Mouse (Mus musculus): Measurements from ENCODE around the gene Agl. TPM values are rescaled to one million over a fixed set of nuclear protein-coding genes. Genes with fewer than 3 reads are reported as not detected.
"Not testable (repeated sequence)": the region's sequence is repeated elsewhere in the genome, so short reads cannot be mapped to it uniquely, and the experiment has no call there.

Gene Agl
- polyA plus RNA-seq, 1 experiment from 2014 or later: 12.8 TPM

- TF ChIP-seq CTCF (IDR thresholded peaks at IDR 0.05; ENCODE audit: low read depth): 0 out of 2 replicates have a peak, but pooled peaks have one; percentile 5
- 89% methylated on average over 3 of the region's 3 CpGs for WGBS
- Histone ChIP-seq H3K27me3 (ENCODE audit: insufficient read depth, low read length) (no peaks in the 10 kb centered on the region), H3K27ac (no peak overlapping the region), H3K4me2 (ENCODE audit: low read length) (no peak overlapping the region), H3K9ac (ENCODE audit: low read depth, low read length) (no peak overlapping the region), H3K4me3 (replicated peaks; ENCODE audit: low read depth, low read length) (no peak overlapping the region), H3K9me3 (replicated peaks; ENCODE audit: low read length) (no peaks in the 10 kb centered on the region), H3K36me3 (ENCODE audit: insufficient read depth, low read length) (no peaks in the 10 kb centered on the region), H3K4me1 (replicated peaks; ENCODE audit: insufficient read depth, low read length) (no peaks in the 10 kb centered on the region)
- DNase-seq (ENCODE audit: low spot score): no peak
- ATAC-seq (replicated peaks; ENCODE audit: low FRiP score, low read depth): no peak
Observed at GRCm38 (mm10) chr3:116816674-116817215, 8.8 kb upstream of the Agl start.

GRCm38 (mm10) chr3:116815916-116816315 lies 8.0 kb upstream of the Agl start:
- DNase-seq (ENCODE audit: low spot score): no peak
- TF ChIP-seq CTCF (IDR thresholded peaks at IDR 0.05; ENCODE audit: low read depth): no peak
- no peaks in the 10 kb centered on the region for H3K27me3 ChIP-seq (ENCODE audit: insufficient read depth, low read length)
- no peak for ATAC-seq (replicated peaks; ENCODE audit: low FRiP score, low read depth)
- H3K4me3 ChIP-seq (replicated peaks; ENCODE audit: low read depth, low read length): no peak overlapping the region
- 66% methylated on average over 4 of the region's 4 CpGs for WGBS
- no peak overlapping the region for H3K27ac ChIP-seq
- H3K36me3 ChIP-seq (ENCODE audit: insufficient read depth, low read length): no peaks in the 10 kb centered on the region
- no peaks in the 10 kb centered on the region for H3K4me1 ChIP-seq (replicated peaks; ENCODE audit: insufficient read depth, low read length)
- no peak overlapping the region for H3K9ac ChIP-seq (ENCODE audit: low read depth, low read length)
- H3K9me3 ChIP-seq (replicated peaks; ENCODE audit: low read length): no peaks in the 10 kb centered on the region
- H3K4me2 ChIP-seq (ENCODE audit: low read length): no peak overlapping the region

GRCm38 (mm10) chr3:116815305-116815797 lies 7.4 kb upstream of the Agl start:
- no peak for DNase-seq (ENCODE audit: low spot score)
- Histone ChIP-seq H3K27me3 (ENCODE audit: insufficient read depth, low read length) (no peaks in the 10 kb centered on the region), H3K4me1 (replicated peaks; ENCODE audit: insufficient read depth, low read length) (no peaks in the 10 kb centered on the region), H3K4me2 (ENCODE audit: low read length) (no peak overlapping the region), H3K9ac (ENCODE audit: low read depth, low read length) (no peak overlapping the region), H3K36me3 (ENCODE audit: insufficient read depth, low read length) (no peaks in the 10 kb centered on the region), H3K9me3 (replicated peaks; ENCODE audit: low read length) (no peaks in the 10 kb centered on the region), H3K4me3 (replicated peaks; ENCODE audit: low read depth, low read length) (no peak overlapping the region), H3K27ac (no peak overlapping the region)
- 79% methylated on average over 6 of the region's 6 CpGs for WGBS
- no peak for ATAC-seq (replicated peaks; ENCODE audit: low FRiP score, low read depth)
- TF ChIP-seq CTCF (IDR thresholded peaks at IDR 0.05; ENCODE audit: low read depth): no peak

DNA sequence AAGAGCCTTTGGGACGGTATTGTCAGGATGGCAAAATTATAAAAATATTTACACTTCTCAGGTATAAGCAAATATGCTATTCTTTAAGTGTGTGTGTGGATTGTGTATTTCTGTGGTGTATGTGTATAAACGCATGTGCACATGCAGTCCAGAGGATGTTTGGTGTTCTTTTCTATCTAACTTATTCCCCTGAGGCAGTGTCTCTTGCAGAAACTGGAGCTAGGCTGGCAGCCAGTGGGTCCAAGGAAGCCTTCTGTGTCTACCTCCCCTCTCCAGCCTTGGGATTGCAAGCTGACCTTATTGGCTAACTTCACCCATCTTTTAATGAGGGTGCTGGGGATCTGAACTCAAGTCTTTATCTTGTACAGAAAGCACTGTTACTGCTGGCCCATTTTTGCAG lies 5.0 kb upstream of the Agl start:
- 93% methylated on average over 2 of the region's 2 CpGs for WGBS

GRCm38 (mm10) chr3:116810351-116810750 lies 2.4 kb upstream of the Agl start:
- 86% methylated on average over 6 of the region's 6 CpGs for WGBS
- not testable (repeated sequence) for H3K9ac ChIP-seq (ENCODE audit: low read depth, low read length); DNase-seq (ENCODE audit: low spot score); H3K4me3 ChIP-seq (replicated peaks; ENCODE audit: low read depth, low read length); H3K4me1 ChIP-seq (replicated peaks; ENCODE audit: insufficient read depth, low read length); H3K4me2 ChIP-seq (ENCODE audit: low read length); ATAC-seq (replicated peaks; ENCODE audit: low FRiP score, low read depth); H3K36me3 ChIP-seq (ENCODE audit: insufficient read depth, low read length); H3K27me3 ChIP-seq (ENCODE audit: insufficient read depth, low read length); H3K27ac ChIP-seq; H3K9me3 ChIP-seq (replicated peaks; ENCODE audit: low read length)

More for the DNA sequence above, 5.0 kb upstream of the Agl start:
- Histone ChIP-seq H3K4me3 (replicated peaks; ENCODE audit: low read depth, low read length) (no peak overlapping the region), H3K36me3 (ENCODE audit: insufficient read depth, low read length) (no peaks in the 10 kb centered on the region), H3K27ac (no peak overlapping the region), H3K4me2 (ENCODE audit: low read length) (no peak overlapping the region), H3K9me3 (replicated peaks; ENCODE audit: low read length) (no peaks in the 10 kb centered on the region), H3K9ac (ENCODE audit: low read depth, low read length) (no peak overlapping the region), H3K27me3 (ENCODE audit: insufficient read depth, low read length) (no peaks in the 10 kb centered on the region), H3K4me1 (replicated peaks; ENCODE audit: insufficient read depth, low read length) (no peaks in the 10 kb centered on the region)
- no peak for DNase-seq (ENCODE audit: low spot score)
- no peak for ATAC-seq (replicated peaks; ENCODE audit: low FRiP score, low read depth)
- TF ChIP-seq CTCF (IDR thresholded peaks at IDR 0.05; ENCODE audit: low read depth): no peak

- H3K9ac ChIP-seq (ENCODE audit: low read depth, low read length): no peak overlapping the region
- H3K4me2 ChIP-seq (ENCODE audit: low read length): no peak overlapping the region
- H3K9me3 ChIP-seq (replicated peaks; ENCODE audit: low read length): no peaks in the 10 kb centered on the region
- TF ChIP-seq CTCF (IDR thresholded peaks at IDR 0.05; ENCODE audit: low read depth): no peak
- no peak overlapping the region for H3K4me3 ChIP-seq (replicated peaks; ENCODE audit: low read depth, low read length)
- ATAC-seq (replicated peaks; ENCODE audit: low FRiP score, low read depth): no peak
- H3K27me3 ChIP-seq (ENCODE audit: insufficient read depth, low read length): no peaks in the 10 kb centered on the region
- DNase-seq (ENCODE audit: low spot score): no peak
- no peaks in the 10 kb centered on the region for H3K36me3 ChIP-seq (ENCODE audit: insufficient read depth, low read length)
- 95% methylated on average over 6 of the region's 6 CpGs for WGBS
- H3K27ac ChIP-seq: no peak overlapping the region
- H3K4me1 ChIP-seq (replicated peaks; ENCODE audit: insufficient read depth, low read length): 0 out of 2 replicates have a peak, but pooled peaks cover 5% of the 10 kb centered on the region
Observed at GRCm38 (mm10) chr3:116809221-116809620, 1.3 kb upstream of the Agl start.
